Mouse (Mus musculus): ENCODE measurements around the gene Ppm1l. TPM values are rescaled to one million over a fixed set of nuclear protein-coding genes. Genes with fewer than 3 reads are reported as not detected.
A peak's percentile ranks its signal among the peaks of the same experiment; 100 is the strongest.

Gene Ppm1l
- polyA plus RNA-seq, 1 experiment from 2014 or later = 27.4 TPM

DNA sequence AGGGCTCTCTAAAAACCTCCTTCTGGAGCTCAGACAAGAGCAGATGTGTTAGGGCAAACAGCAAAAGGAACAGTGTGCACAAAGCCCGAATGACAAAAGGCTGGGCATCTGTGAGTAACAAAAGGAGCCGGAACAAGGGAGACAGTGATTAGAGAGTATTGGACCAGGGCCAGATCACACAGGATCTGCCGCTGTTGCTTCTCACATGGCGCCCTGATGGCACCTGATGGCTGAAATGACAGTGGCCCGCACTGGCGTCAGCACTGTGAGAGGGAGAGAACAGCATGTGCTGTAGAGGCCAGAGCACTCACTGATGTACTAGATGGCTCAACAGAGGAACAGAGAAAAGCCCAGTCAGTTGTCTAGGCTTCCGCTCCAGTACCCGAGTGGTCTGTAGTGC is 226.3 kb downstream of the Ppm1l start:
- Histone ChIP-seq H3K27ac (peak overlapping the region; percentile 1), H3K4me2 (replicated peaks) (no peak overlapping the region), H3K9me3 (ENCODE audit: control insufficient read depth, low read length) (no peaks in the 10 kb centered on the region), H3K36me3 (replicated peaks; ENCODE audit: control insufficient read depth, insufficient read depth) (no peaks in the 10 kb centered on the region), H3K4me1 (replicated peaks; ENCODE audit: control insufficient read depth, insufficient read depth, low read length) (peaks cover 4% of the 10 kb centered on the region; the same call in 1 of the 2 replicates), H3K4me3 (replicated peaks; ENCODE audit: low read length) (no peak overlapping the region), H3K27me3 (ENCODE audit: control insufficient read depth, insufficient read depth, low read length) (no peaks in the 10 kb centered on the region), H3K9ac (no peak overlapping the region)
- WGBS = 41% methylated on average over 8 of the region's 8 CpGs
- ATAC-seq (ENCODE audit: low FRiP score) (peak; percentile 49; the same call in 1 of the 2 replicates), DNase-seq (ENCODE audit: low spot score) (peak; percentile 51)

DNA sequence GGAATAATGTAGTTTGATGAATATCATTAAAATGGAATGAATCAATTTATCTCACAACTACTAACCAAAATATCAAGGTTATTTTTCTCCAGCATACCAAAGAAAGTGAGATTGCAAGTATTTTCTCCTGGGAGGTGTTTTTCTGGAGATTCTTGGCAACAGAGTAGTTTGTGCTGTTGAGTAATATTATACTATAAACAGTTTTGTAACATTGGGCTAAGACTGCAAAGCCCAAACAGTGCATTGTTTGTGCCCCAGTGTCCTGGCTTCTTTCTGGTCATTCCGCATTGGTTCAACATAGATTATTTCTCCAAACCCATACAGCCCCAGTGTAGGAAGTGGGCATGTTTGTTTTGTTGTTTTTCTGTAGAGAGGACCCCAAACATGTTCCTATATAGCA is 227.1 kb downstream of the Ppm1l start:
- Histone ChIP-seq H3K27me3 (ENCODE audit: control insufficient read depth, insufficient read depth, low read length) (no peaks in the 10 kb centered on the region), H3K27ac (no peak overlapping the region), H3K4me3 (replicated peaks; ENCODE audit: low read length) (no peak overlapping the region), H3K4me2 (replicated peaks) (no peak overlapping the region), H3K9ac (no peak overlapping the region), H3K9me3 (ENCODE audit: control insufficient read depth, low read length) (no peaks in the 10 kb centered on the region), H3K4me1 (replicated peaks; ENCODE audit: control insufficient read depth, insufficient read depth, low read length) (peaks cover 7% of the 10 kb centered on the region; the same call in 1 of the 2 replicates), H3K36me3 (replicated peaks; ENCODE audit: control insufficient read depth, insufficient read depth) (no peaks in the 10 kb centered on the region)
- 97% methylated on average over 1 of the region's 1 CpGs for WGBS
- DNase-seq (ENCODE audit: low spot score) (no peak), ATAC-seq (ENCODE audit: low FRiP score) (no peak)

DNA sequence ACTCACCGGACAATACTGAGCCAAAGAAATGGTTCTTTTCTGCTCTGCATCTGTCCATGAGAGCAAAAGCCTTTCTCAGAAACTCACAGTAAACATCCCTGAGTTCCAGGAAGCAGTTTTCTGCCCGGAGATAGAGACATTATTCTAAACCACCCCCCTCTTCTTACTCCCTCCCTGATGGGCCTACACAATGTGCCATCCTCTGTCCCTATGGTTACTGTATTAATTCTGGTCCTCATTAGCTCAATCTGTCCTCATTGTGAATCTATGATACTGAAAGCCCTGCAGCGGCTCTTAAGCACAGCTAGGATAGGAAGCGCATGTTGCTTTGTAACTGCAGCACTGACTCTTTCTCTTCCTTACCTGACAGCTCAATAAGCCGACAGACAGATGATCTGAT is 228.4 kb downstream of the Ppm1l start:
- Histone ChIP-seq H3K27me3 (ENCODE audit: control insufficient read depth, insufficient read depth, low read length) (no peaks in the 10 kb centered on the region), H3K9ac (no peak overlapping the region), H3K36me3 (replicated peaks; ENCODE audit: control insufficient read depth, insufficient read depth) (no peaks in the 10 kb centered on the region), H3K9me3 (ENCODE audit: control insufficient read depth, low read length) (no peaks in the 10 kb centered on the region), H3K27ac (no peak overlapping the region), H3K4me1 (replicated peaks; ENCODE audit: control insufficient read depth, insufficient read depth, low read length) (peaks cover 4% of the 10 kb centered on the region; the same call in 1 of the 2 replicates), H3K4me2 (replicated peaks) (no peak overlapping the region), H3K4me3 (replicated peaks; ENCODE audit: low read length) (no peak overlapping the region)
- WGBS = 51% methylated on average over 5 of the region's 5 CpGs
- DNase-seq (ENCODE audit: low spot score) (no peak), ATAC-seq (ENCODE audit: low FRiP score) (peak; percentile 44; the same call in 1 of the 2 replicates)

- Histone ChIP-seq H3K27ac (no peak overlapping the region), H3K36me3 (replicated peaks; ENCODE audit: control insufficient read depth, insufficient read depth) (0 out of 2 replicates have a peak, but pooled peaks cover 3% of the 10 kb centered on the region), H3K27me3 (ENCODE audit: control insufficient read depth, insufficient read depth, low read length) (no peaks in the 10 kb centered on the region), H3K9ac (no peak overlapping the region), H3K4me3 (replicated peaks; ENCODE audit: low read length) (no peak overlapping the region), H3K4me2 (replicated peaks) (no peak overlapping the region), H3K9me3 (ENCODE audit: control insufficient read depth, low read length) (no peaks in the 10 kb centered on the region), H3K4me1 (replicated peaks; ENCODE audit: control insufficient read depth, insufficient read depth, low read length) (0 out of 2 replicates have a peak, but pooled peaks cover 4% of the 10 kb centered on the region)
- ATAC-seq (ENCODE audit: low FRiP score) (peak; percentile 34), DNase-seq (ENCODE audit: low spot score) (no peak)
- WGBS = 82% methylated on average over 22 of the region's 22 CpGs
These were observed 232.2 kb downstream of the Ppm1l start for GRCm38 (mm10) chr3:69548704-69549455.

DNA sequence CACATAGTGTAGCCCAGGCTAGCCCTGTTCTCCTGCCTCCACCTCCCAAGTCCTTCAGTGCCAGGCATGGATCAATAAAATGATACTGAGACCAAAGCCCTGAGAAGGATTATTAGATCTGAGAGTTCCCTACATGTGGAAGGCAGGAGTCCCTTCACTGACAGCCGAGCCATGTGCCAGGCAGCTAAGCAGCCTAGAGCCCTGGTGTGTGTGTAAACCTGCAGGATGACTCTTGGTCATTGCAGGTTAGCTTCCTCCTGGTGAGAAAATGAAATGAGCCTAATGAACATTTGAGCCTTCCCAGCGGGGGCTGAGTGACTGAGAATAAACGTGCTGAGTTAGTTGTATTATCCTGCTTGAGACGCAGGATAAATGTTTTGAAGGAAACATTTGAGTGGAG is 232.9 kb downstream of the Ppm1l start:
- DNase-seq (ENCODE audit: low spot score) (no peak), ATAC-seq (ENCODE audit: low FRiP score) (no peak)
- H3K27ac ChIP-seq = no peak overlapping the region
- H3K9ac ChIP-seq = no peak overlapping the region
- 0 out of 2 replicates have a peak, but pooled peaks cover 6% of the 10 kb centered on the region for H3K36me3 ChIP-seq (replicated peaks; ENCODE audit: control insufficient read depth, insufficient read depth)
- 0 out of 2 replicates have a peak, but pooled peaks cover 4% of the 10 kb centered on the region for H3K4me1 ChIP-seq (replicated peaks; ENCODE audit: control insufficient read depth, insufficient read depth, low read length)
- H3K9me3 ChIP-seq (ENCODE audit: control insufficient read depth, low read length) = no peaks in the 10 kb centered on the region
- no peak overlapping the region for H3K4me3 ChIP-seq (replicated peaks; ENCODE audit: low read length)
- no peak overlapping the region for H3K4me2 ChIP-seq (replicated peaks)
- H3K27me3 ChIP-seq (ENCODE audit: control insufficient read depth, insufficient read depth, low read length) = no peaks in the 10 kb centered on the region
- WGBS = 76% methylated on average over 4 of the region's 4 CpGs

DNA sequence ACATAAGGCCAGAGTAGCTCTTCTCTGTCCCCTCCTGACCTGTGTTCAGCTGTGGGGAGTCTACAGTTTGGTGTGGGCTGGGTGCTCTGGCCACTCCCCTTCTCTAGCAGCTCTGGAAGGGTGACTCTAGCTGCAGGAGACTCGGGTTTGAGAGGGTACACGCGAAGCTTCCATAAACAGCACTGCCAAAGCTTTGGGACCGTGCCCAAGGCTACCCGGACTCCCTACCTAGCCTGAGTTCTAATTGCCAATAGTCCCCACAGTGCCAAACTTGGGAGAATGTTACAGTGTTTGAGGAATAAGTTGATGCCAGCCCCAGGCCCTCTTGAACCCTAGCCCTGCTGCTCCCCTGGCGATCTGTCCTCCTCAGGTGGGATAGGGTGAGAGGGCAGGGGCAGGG is 238.8 kb downstream of the Ppm1l start:
- Histone ChIP-seq H3K27ac (no peak overlapping the region), H3K27me3 (ENCODE audit: control insufficient read depth, insufficient read depth, low read length) (no peaks in the 10 kb centered on the region), H3K4me3 (replicated peaks; ENCODE audit: low read length) (no peak overlapping the region), H3K4me1 (replicated peaks; ENCODE audit: control insufficient read depth, insufficient read depth, low read length) (no peaks in the 10 kb centered on the region), H3K4me2 (replicated peaks) (no peak overlapping the region), H3K9ac (no peak overlapping the region), H3K36me3 (replicated peaks; ENCODE audit: control insufficient read depth, insufficient read depth) (0 out of 2 replicates have a peak, but pooled peaks cover 6% of the 10 kb centered on the region), H3K9me3 (ENCODE audit: control insufficient read depth, low read length) (no peaks in the 10 kb centered on the region)
- DNase-seq (ENCODE audit: low spot score) = no peak
- ATAC-seq (ENCODE audit: low FRiP score) = no peak
- WGBS = 85% methylated on average over 6 of the region's 6 CpGs

- no peak overlapping the region for H3K4me3 ChIP-seq (replicated peaks; ENCODE audit: low read length)
- no peak overlapping the region for H3K27ac ChIP-seq
- no peak overlapping the region for H3K4me2 ChIP-seq (replicated peaks)
- ATAC-seq (ENCODE audit: low FRiP score) (no peak), DNase-seq (ENCODE audit: low spot score) (no peak)
- H3K4me1 ChIP-seq (replicated peaks; ENCODE audit: control insufficient read depth, insufficient read depth, low read length) = no peaks in the 10 kb centered on the region
- H3K27me3 ChIP-seq (ENCODE audit: control insufficient read depth, insufficient read depth, low read length) = no peaks in the 10 kb centered on the region
- 0 out of 2 replicates have a peak, but pooled peaks cover 6% of the 10 kb centered on the region for H3K36me3 ChIP-seq (replicated peaks; ENCODE audit: control insufficient read depth, insufficient read depth)
- no peaks in the 10 kb centered on the region for H3K9me3 ChIP-seq (ENCODE audit: control insufficient read depth, low read length)
- no peak overlapping the region for H3K9ac ChIP-seq
- 75% methylated on average over 12 of the region's 12 CpGs for WGBS
These were observed 239.6 kb downstream of the Ppm1l start for GRCm38 (mm10) chr3:69556092-69556778.

GRCm38 (mm10) chr3:69559316-69559974 is 242.8 kb downstream of the Ppm1l start:
- WGBS = 93% methylated on average over 6 of the region's 6 CpGs
- Histone ChIP-seq H3K27ac (no peak overlapping the region), H3K4me3 (replicated peaks; ENCODE audit: low read length) (no peak overlapping the region), H3K36me3 (replicated peaks; ENCODE audit: control insufficient read depth, insufficient read depth) (no peaks in the 10 kb centered on the region), H3K4me2 (replicated peaks) (no peak overlapping the region), H3K9ac (no peak overlapping the region), H3K4me1 (replicated peaks; ENCODE audit: control insufficient read depth, insufficient read depth, low read length) (no peaks in the 10 kb centered on the region), H3K9me3 (ENCODE audit: control insufficient read depth, low read length) (no peaks in the 10 kb centered on the region), H3K27me3 (ENCODE audit: control insufficient read depth, insufficient read depth, low read length) (no peaks in the 10 kb centered on the region)
- ATAC-seq (ENCODE audit: low FRiP score) (no peak), DNase-seq (ENCODE audit: low spot score) (no peak)

GRCm38 (mm10) chr3:69559975-69560330 is 243.3 kb downstream of the Ppm1l start:
- H3K27ac ChIP-seq = no peak overlapping the region
- no peaks in the 10 kb centered on the region for H3K27me3 ChIP-seq (ENCODE audit: control insufficient read depth, insufficient read depth, low read length)
- no peaks in the 10 kb centered on the region for H3K4me1 ChIP-seq (replicated peaks; ENCODE audit: control insufficient read depth, insufficient read depth, low read length)
- no peak overlapping the region for H3K4me3 ChIP-seq (replicated peaks; ENCODE audit: low read length)
- no peak for ATAC-seq (ENCODE audit: low FRiP score)
- H3K4me2 ChIP-seq (replicated peaks) = no peak overlapping the region
- H3K9ac ChIP-seq = no peak overlapping the region
- WGBS = 89% methylated on average over 7 of the region's 7 CpGs
- H3K36me3 ChIP-seq (replicated peaks; ENCODE audit: control insufficient read depth, insufficient read depth) = no peaks in the 10 kb centered on the region
- no peak for DNase-seq (ENCODE audit: low spot score)
- no peaks in the 10 kb centered on the region for H3K9me3 ChIP-seq (ENCODE audit: control insufficient read depth, low read length)
